Mouse (Mus musculus) hindbrain, embryonic 16.5 days (tissue): ENCODE data around the gene Spata18. TPM values are rescaled to one million over a fixed set of nuclear protein-coding genes. Genes with fewer than 3 reads are reported as not detected.

Experiments
- ATAC-seq: fragments of 200-750 bp; cut with Nextera tagmentation; 2 replicates; pipeline ENCODE4 v1.8.0; 2017; ENCODE audit warnings: moderate TSS enrichment, moderate library complexity
- H3K27ac ChIP-seq: fragments of 300-500 bp; sonication (generic); 2 replicates; pipeline ENCODE4 v1.5.1; 2014; ENCODE audit warnings: low read depth, mild to moderate bottlenecking, control low read depth, low read length, moderate library complexity
- H3K27me3 ChIP-seq: fragments of 300-500 bp; sonication (generic); replicated peaks from 2 replicates; pipeline ENCODE4 v1.6.1; 2014; ENCODE audit warnings: low read length; ENCODE audit not compliant: control insufficient read depth, insufficient read depth
- H3K36me3 ChIP-seq: fragments of 300-500 bp; sonication (generic); 2 replicates; pipeline ENCODE4 v1.6.1; 2014; ENCODE audit warnings: mild to moderate bottlenecking, low read length, moderate library complexity, mixed read lengths; ENCODE audit not compliant: control insufficient read depth, insufficient read depth
- H3K4me1 ChIP-seq: fragments of 300-500 bp; sonication (generic); 2 replicates; pipeline ENCODE4 v1.6.1; 2014; ENCODE audit warnings: low read depth, low read length; ENCODE audit not compliant: control insufficient read depth, insufficient read depth
- H3K4me2 ChIP-seq: fragments of 300-500 bp; sonication (generic); 2 replicates; pipeline ENCODE4 v1.6.1; 2014; ENCODE audit warnings: mild to moderate bottlenecking, low read length, control low read depth, moderate library complexity
- H3K4me3 ChIP-seq: fragments of 300-500 bp; sonication (generic); 2 replicates; pipeline ENCODE4 v1.5.1; 2014; ENCODE audit warnings: mild to moderate bottlenecking, low read length, control low read depth, moderate library complexity
- H3K9ac ChIP-seq: fragments of 300-500 bp; sonication (generic); 2 replicates; pipeline ENCODE4 v1.6.1; 2014; ENCODE audit warnings: low read depth, mild to moderate bottlenecking, control low read depth, low read length, moderate library complexity
- H3K9me3 ChIP-seq: fragments of 300-500 bp; sonication (generic); 2 replicates; pipeline ENCODE4 v1.6.1; 2014; ENCODE audit warnings: mild to moderate bottlenecking, low read length, moderate library complexity; ENCODE audit not compliant: control insufficient read depth
- WGBS: fragments of 180-500 bp; shearing (Covaris S2); extraction: QIAGEN DNeasy Blood & Tissue Kit; methylation state at CpG from one replicate; pipeline ENCODE4 v1.1.7; 2014; 5-methylcytosine and 5-hydroxymethylcytosine counted together
- polyA plus RNA-seq: library from polyadenylated mRNA; unstranded; fragments of >200 nt; fragmentation: Nextera tagmentation; extraction: Ambion mirVana; gene quantifications from 2 replicates; pipeline ENCODE4 v1.2.1, GENCODE M21; 2015

Gene Spata18
- polyA plus RNA-seq, 1 experiment from 2014 or later = 0.78 TPM

DNA sequence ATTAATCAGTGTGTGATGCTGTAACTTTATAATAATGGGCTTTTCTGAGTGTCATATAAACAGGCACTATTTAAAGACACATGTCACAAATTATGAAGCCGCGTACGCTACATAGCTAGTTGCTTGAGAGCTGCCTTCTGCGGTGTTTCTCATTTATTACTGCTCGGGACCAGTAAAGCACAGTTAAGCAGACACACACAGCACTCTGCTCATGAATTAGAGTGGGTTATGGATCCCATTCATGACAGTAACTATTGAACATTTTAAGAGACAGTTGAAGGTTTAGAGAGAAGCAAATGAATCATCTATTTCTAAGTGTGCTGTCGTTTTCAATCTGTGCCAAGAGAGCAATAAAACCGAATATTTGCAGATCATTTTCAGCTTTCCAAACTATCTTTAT lies 24.3 kb upstream of the Spata18 start:
- Histone ChIP-seq H3K9ac (no peak overlapping the region), H3K4me3 (no peak overlapping the region), H3K4me1 (0 out of 2 replicates have a peak, but pooled peaks cover 2% of the 10 kb centered on the region), H3K36me3 (no peaks in the 10 kb centered on the region), H3K9me3 (no peaks in the 10 kb centered on the region), H3K27me3 (no peaks in the 10 kb centered on the region), H3K4me2 (no peak overlapping the region), H3K27ac (no peak overlapping the region)
- ATAC-seq = no peak
- WGBS = 84% methylated on average over 7 of the region's 7 CpGs

DNA sequence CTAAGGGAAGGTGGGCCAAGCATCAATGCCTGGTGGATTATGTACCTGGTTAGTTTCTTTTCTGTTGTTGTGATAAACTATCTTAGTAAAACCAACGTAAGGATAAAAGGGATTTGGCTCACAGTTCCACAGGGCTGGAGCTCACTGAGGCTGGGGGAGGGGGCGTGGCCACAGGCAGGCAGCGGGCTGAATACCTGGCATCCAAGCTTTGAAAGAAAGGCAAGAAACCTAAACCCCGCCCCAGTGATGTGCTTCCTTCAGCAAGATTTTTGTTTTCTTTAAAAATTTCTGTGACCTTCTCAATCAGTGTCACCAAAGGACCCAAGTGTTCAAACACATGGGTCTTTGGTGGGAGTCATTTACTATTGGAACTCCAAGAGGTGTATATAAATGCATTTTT lies 23.6 kb upstream of the Spata18 start:
- ATAC-seq = no peak
- H3K36me3 ChIP-seq = no peaks in the 10 kb centered on the region
- no peak overlapping the region for H3K4me2 ChIP-seq
- H3K4me1 ChIP-seq = 0 out of 2 replicates have a peak, but pooled peaks cover 2% of the 10 kb centered on the region
- H3K4me3 ChIP-seq = no peak overlapping the region
- WGBS = 58% methylated on average over 4 of the region's 4 CpGs
- H3K27me3 ChIP-seq = no peaks in the 10 kb centered on the region
- H3K27ac ChIP-seq = no peak overlapping the region
- H3K9me3 ChIP-seq = no peaks in the 10 kb centered on the region
- no peak overlapping the region for H3K9ac ChIP-seq

DNA sequence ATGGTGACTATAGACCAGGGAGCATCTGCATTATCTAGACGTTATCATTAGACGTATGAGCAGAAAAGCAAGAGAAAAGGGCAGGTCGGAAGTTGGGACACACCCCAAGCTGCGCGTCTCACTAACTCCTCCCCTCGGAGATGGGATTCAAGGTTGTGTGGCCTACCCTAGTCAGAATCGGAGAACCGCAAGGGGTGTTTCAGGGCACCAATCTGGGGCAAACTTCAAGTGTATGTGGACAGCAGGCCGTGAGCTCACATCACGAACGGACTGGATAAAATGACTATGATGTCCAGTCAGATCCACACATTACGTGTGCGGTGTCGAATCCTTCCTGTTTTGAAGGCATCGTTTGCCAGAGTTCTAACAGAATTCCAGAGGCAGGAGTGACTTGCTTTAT lies 23.2 kb upstream of the Spata18 start:
- 73% methylated on average over 15 of the region's 15 CpGs for WGBS
- Histone ChIP-seq H3K4me3 (no peak overlapping the region), H3K4me2 (no peak overlapping the region), H3K9me3 (no peaks in the 10 kb centered on the region), H3K27ac (no peak overlapping the region), H3K9ac (no peak overlapping the region), H3K27me3 (no peaks in the 10 kb centered on the region), H3K4me1 (0 out of 2 replicates have a peak, but pooled peaks cover 2% of the 10 kb centered on the region), H3K36me3 (no peaks in the 10 kb centered on the region)
- ATAC-seq = no peak

DNA sequence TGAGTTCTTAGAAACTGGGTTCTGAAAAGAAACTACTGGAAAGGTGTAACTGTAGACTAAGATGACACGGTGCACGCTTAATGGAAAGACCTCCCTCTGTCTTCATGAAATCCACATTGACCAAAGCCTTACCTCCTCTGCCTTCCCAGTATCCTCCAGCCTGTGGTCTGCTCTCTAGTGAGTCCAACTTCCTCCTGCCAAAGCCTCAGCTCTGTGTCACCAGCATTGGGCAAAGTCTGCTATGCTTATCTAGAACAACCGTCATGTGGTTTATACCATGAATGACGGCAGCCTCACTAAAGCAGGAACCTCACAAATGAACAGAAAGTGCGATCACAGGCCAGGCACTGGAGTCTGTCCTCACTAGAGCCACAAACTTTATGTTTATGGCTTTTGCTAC lies 21.0 kb upstream of the Spata18 start:
- ATAC-seq = no peak

GRCm38 (mm10) chr5:73631001-73631558 lies 20.1 kb upstream of the Spata18 start:
- Histone ChIP-seq H3K27me3 (no peaks in the 10 kb centered on the region), H3K27ac (no peak overlapping the region), H3K36me3 (peaks cover 9% of the 10 kb centered on the region), H3K4me2 (no peak overlapping the region), H3K4me3 (no peak overlapping the region), H3K9ac (no peak overlapping the region), H3K4me1 (0 out of 2 replicates have a peak, but pooled peaks cover 2% of the 10 kb centered on the region), H3K9me3 (no peaks in the 10 kb centered on the region)
- WGBS = 30% methylated on average over 10 of the region's 10 CpGs
- no peak; the same call in 1 of the 2 replicates for ATAC-seq

More for the DNA sequence above, 21.0 kb upstream of the Spata18 start:
- Histone ChIP-seq H3K9ac (no peak overlapping the region), H3K27ac (no peak overlapping the region), H3K9me3 (no peaks in the 10 kb centered on the region), H3K36me3 (peaks cover 6% of the 10 kb centered on the region; the same call in 1 of the 2 replicates), H3K4me2 (no peak overlapping the region), H3K4me3 (no peak overlapping the region), H3K27me3 (no peaks in the 10 kb centered on the region), H3K4me1 (0 out of 2 replicates have a peak, but pooled peaks cover 2% of the 10 kb centered on the region)
- WGBS = 90% methylated on average over 5 of the region's 5 CpGs

- Histone ChIP-seq H3K27ac (no peak within 1 kb of the TSS), H3K27me3 (no peaks in the 10 kb centered on the region), H3K9ac (no peak within 1 kb of the TSS), H3K4me1 (peaks cover 4% of the 10 kb centered on the region), H3K36me3 (peaks cover 9% of the 10 kb centered on the region), H3K4me2 (no peak within 1 kb of the TSS), H3K4me3 (no peak within 1 kb of the TSS), H3K9me3 (no peaks in the 10 kb centered on the region)
- no peak for ATAC-seq
- WGBS = 74% methylated on average over 8 of the region's 8 CpGs
Measured at GRCm38 (mm10) chr5:73632291-73632690, 18.9 kb upstream of the Spata18 start, which contains the start of gene Lrrc66. Lrrc66 (minus strand) TSS chr5:73632526.

DNA sequence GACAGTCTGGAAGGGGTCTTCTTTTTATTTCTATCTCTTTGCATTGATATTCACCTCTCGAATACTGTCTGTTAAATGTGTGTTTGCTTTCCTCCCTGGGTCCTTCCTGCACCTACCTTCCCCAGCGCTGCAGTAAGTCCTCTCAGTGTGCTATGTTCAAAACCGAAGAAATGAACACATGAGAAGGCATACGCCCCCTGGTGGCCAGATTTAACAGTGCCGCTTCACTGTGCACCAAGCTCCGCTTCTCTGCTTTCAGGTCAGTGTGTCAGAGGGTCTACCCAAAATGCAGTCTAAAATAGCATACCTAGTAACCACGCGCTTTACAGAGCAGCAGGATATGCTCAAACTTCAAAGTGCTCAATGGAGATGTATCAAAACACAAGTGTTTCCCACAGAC lies 18.0 kb upstream of the Spata18 start:
- Histone ChIP-seq H3K4me3 (no peak overlapping the region), H3K4me2 (no peak overlapping the region), H3K27me3 (no peaks in the 10 kb centered on the region), H3K27ac (no peak overlapping the region), H3K36me3 (peaks cover 9% of the 10 kb centered on the region), H3K9me3 (no peaks in the 10 kb centered on the region), H3K4me1 (peaks cover 6% of the 10 kb centered on the region), H3K9ac (no peak overlapping the region)
- ATAC-seq = 0 out of 2 replicates have a peak, but pooled peaks have one; percentile 25
- 57% methylated on average over 8 of the region's 8 CpGs for whole genome bisulfite sequencing

DNA sequence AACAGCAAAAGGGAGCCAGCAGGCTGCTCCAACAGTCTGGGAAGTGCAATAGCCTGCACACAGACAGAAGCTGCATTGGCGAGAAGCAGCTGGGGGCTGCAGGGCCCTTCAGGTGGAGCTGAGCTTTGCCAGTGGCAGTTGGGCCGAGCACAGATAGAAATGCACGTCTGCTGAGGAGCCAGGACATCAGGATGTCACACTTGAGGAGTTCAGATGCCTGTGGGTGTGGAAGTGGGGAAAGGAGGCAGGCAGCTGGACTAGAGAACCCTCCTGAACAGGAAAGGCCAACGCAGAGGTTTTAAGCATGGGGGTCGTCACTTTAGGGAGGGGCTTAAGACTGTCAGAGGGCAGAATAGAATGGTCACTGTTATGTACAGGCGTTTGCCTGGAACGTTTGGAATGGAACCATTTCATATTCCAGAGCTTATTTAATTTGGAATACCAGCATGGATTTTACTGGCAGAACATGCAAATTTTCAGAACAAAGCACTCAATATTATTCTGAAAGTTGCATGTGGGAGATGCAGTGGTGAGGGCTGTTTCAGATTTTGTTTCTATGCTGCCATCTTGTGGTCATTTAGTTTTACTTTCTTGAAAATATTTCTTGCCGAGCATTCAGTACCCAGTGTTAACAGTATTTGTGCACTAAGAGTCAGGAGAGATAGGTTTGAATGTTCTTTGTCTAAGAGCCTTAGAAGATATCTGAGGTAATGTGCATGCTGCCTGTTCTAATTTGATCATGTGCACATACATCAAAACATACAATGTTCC lies 13.7 kb upstream of the Spata18 start:
- Histone ChIP-seq H3K27ac (peak overlapping the region; percentile 55; the same call in 1 of the 2 replicates), H3K9me3 (no peaks in the 10 kb centered on the region), H3K27me3 (no peaks in the 10 kb centered on the region), H3K9ac (peak overlapping the region; percentile 7; the same call in 1 of the 2 replicates), H3K4me2 (no peak overlapping the region), H3K4me3 (no peak overlapping the region), H3K4me1 (peaks cover 4% of the 10 kb centered on the region), H3K36me3 (peaks cover 20% of the 10 kb centered on the region)
- ATAC-seq = peak; percentile 80
- 40% methylated on average over 8 of the region's 8 CpGs for WGBS

GRCm38 (mm10) chr5:73641058-73641457 lies 10.1 kb upstream of the Spata18 start:
- H3K27me3 ChIP-seq = no peaks in the 10 kb centered on the region
- 83% methylated on average over 3 of the region's 3 CpGs for WGBS
- no peak for ATAC-seq
- H3K9ac ChIP-seq = no peak overlapping the region
- H3K4me1 ChIP-seq = peaks cover 4% of the 10 kb centered on the region
- no peaks in the 10 kb centered on the region for H3K9me3 ChIP-seq
- peaks cover 11% of the 10 kb centered on the region for H3K36me3 ChIP-seq
- no peak overlapping the region for H3K4me3 ChIP-seq
- H3K4me2 ChIP-seq = no peak overlapping the region
- H3K27ac ChIP-seq = no peak overlapping the region
